Mouse (Mus musculus) c-Kit-positive CD71-positive TER-119-negative erythroid progenitor cells, embryonic 14.5 days (primary cell): ENCODE results near the gene 4930524B15Rik.
"Not testable (repeated sequence)": the region's sequence is repeated elsewhere in the genome, so short reads cannot be mapped to it uniquely, and the experiment has no call there.

Source experiments
- DNase-seq: peaks from one replicate; pipeline ENCODE4 v3.0.0-alpha.2; 2013; ENCODE audit warnings: low read depth

Gene 4930524B15Rik

GRCm38 (mm10) chr11:31965256-31966134 is at the start of gene 4930524B15Rik:
Gene 4930524B15Rik (plus strand): TSS chr11:31965592.
- no peak for DNase-seq

GRCm38 (mm10) chr11:31917769-31918168 is 47.6 kb upstream of the 4930524B15Rik start:
- DNase-seq: no peak

- peak; percentile 22 for DNase-seq
Observed at GRCm38 (mm10) chr11:31930051-31930450, 35.3 kb upstream of the 4930524B15Rik start.

GRCm38 (mm10) chr11:31935652-31936051 is 29.7 kb upstream of the 4930524B15Rik start:
- DNase-seq: no peak

- DNase-seq: no peak
Observed at GRCm38 (mm10) chr11:31936910-31937525, 28.4 kb upstream of the 4930524B15Rik start.

GRCm38 (mm10) chr11:31940898-31941639 is 24.3 kb upstream of the 4930524B15Rik start:
- no peak for DNase-seq

GRCm38 (mm10) chr11:31941640-31942638 is 23.5 kb upstream of the 4930524B15Rik start:
- DNase-seq: no peak

- DNase-seq: no peak
Observed at GRCm38 (mm10) chr11:31945471-31945870, 19.9 kb upstream of the 4930524B15Rik start.

- no peak for DNase-seq
Observed at GRCm38 (mm10) chr11:31948462-31949330, 16.7 kb upstream of the 4930524B15Rik start.

- DNase-seq: peak; percentile 78
Observed at GRCm38 (mm10) chr11:31949331-31949785, 16.0 kb upstream of the 4930524B15Rik start.

- DNase-seq: no peak
Observed at GRCm38 (mm10) chr11:31960071-31960470, 5.3 kb upstream of the 4930524B15Rik start.

- no peak for DNase-seq
Observed at GRCm38 (mm10) chr11:31963993-31964392, 1.4 kb upstream of the 4930524B15Rik start.

GRCm38 (mm10) chr11:31974132-31974531 is 8.7 kb downstream of the 4930524B15Rik start:
- no peak for DNase-seq

GRCm38 (mm10) chr11:31974826-31975225 is 9.4 kb downstream of the 4930524B15Rik start:
- DNase-seq: no peak

- no peak for DNase-seq
Observed at GRCm38 (mm10) chr11:31975678-31976077, 10.3 kb downstream of the 4930524B15Rik start.

GRCm38 (mm10) chr11:31976137-31976536 is 10.7 kb downstream of the 4930524B15Rik start:
- DNase-seq: no peak

GRCm38 (mm10) chr11:31980089-31980488 is 14.7 kb downstream of the 4930524B15Rik start:
- DNase-seq: not testable (repeated sequence)

GRCm38 (mm10) chr11:31981830-31982229 is 16.4 kb downstream of the 4930524B15Rik start:
- DNase-seq: no peak

GRCm38 (mm10) chr11:31982247-31982943 is 17.0 kb downstream of the 4930524B15Rik start:
- DNase-seq: not testable (repeated sequence)
